In genomic region chr3:116594728-116595602, GRCm38 (mm10) we compare ENCODE assay signal across 8 mouse cellular contexts. TPM values are rescaled to one million over a fixed set of nuclear protein-coding genes. Genes with fewer than 3 reads are reported as not detected.
DNase-seq lines count a peak whose midpoint lies in the region; ATAC-seq and TF ChIP-seq lines count a peak whose summit lies in the region.

Sass6 (plus strand) TSS chr3:116594982.

- peak within 1 kb of the TSS; percentile 90 for H3K27ac ChIP-seq in gastrocnemius, adult 2 months
- H3K27ac ChIP-seq in hindbrain, postnatal 0 days, result peak within 1 kb of the TSS; percentile 89
- H3K27ac ChIP-seq in left cerebral cortex, adult 2 months, result peak within 1 kb of the TSS; percentile 87

- no peaks in the 10 kb centered on the region for H3K9me3 ChIP-seq in hindbrain, postnatal 0 days (ENCODE audit: low read length)

- ATAC-seq in common myeloid progenitor, adult 5-6 weeks (replicated peaks; ENCODE audit: low read depth, poor library complexity, severe bottlenecking), result peak; percentile 93
- peak; percentile 98 for ATAC-seq in hindbrain, postnatal 0 days
- peak; percentile 94 for ATAC-seq in megakaryocyte, adult 5-6 weeks (ENCODE audit: poor library complexity, severe bottlenecking)

- no peaks in the 10 kb centered on the region for H3K4me1 ChIP-seq in hindbrain, postnatal 0 days (ENCODE audit: insufficient read depth, low read length)

- TF ChIP-seq CTCF in gastrocnemius, adult 2 months (IDR thresholded peaks at IDR 0.05), result no peak
- no peak for TF ChIP-seq CTCF in hindbrain, postnatal 0 days (IDR thresholded peaks at IDR 0.05; ENCODE audit: low read depth)
- TF ChIP-seq CTCF in left cerebral cortex, adult 2 months (IDR thresholded peaks at IDR 0.05), result no peak

- peak within 1 kb of the TSS; percentile 76 for H3K4me3 ChIP-seq in gastrocnemius, adult 2 months
- peak within 1 kb of the TSS; percentile 94 for H3K4me3 ChIP-seq in hindbrain, postnatal 0 days (ENCODE audit: low read length)
- peak within 1 kb of the TSS; percentile 93 for H3K4me3 ChIP-seq in left cerebral cortex, adult 2 months

- H3K9ac ChIP-seq in hindbrain, postnatal 0 days (replicated peaks; ENCODE audit: low read length), result peak within 1 kb of the TSS; percentile 66

- peak; percentile 98 for DNase-seq in ZHBTc4 (ENCODE audit: low read depth, low spot score)
- DNase-seq in gastrocnemius, adult 2 months, result peak; percentile 99
- peak; percentile 99 for DNase-seq in hindbrain, postnatal 0 days (ENCODE audit: low spot score)
- DNase-seq in left cerebral cortex, adult 2 months (ENCODE audit: extremely low spot score in 1 of 2, low spot score in 2 of 2), result peak; percentile 98 to 99
- peak; percentile 99 to 100 for DNase-seq in right cerebral cortex, adult 2 months (ENCODE audit: low spot score in 2 of 2)
- DNase-seq in urinary bladder, postnatal 14 days (ENCODE audit: low spot score), result peak; percentile 100

- H3K36me3 ChIP-seq in hindbrain, postnatal 0 days (ENCODE audit: insufficient read depth, low read length), result peaks cover 13% of the 10 kb centered on the region; the same call in 1 of the 2 replicates

- intact Hi-C loops in gastrocnemius, adult 2 months (cut with DNase I), result loop anchor here (5.0 to 10.0 kb wide), 4 partner anchors 83 to 240 kb away; partner anchors contain the start of genes Cdc14a and Dbt
- intact Hi-C loops in left cerebral cortex, adult 2 months (cut with DNase I), result loop anchor here (1.0 to 5.0 kb wide), 4 partner anchors 67 to 154 kb away; partner anchors contain the start of genes Mfsd14a, Rtca and Slc35a3

- WGBS in hindbrain, postnatal 0 days, result under 1% methylated on average over 65 of the region's 65 CpGs

- H3K27me3 ChIP-seq in hindbrain, postnatal 0 days (ENCODE audit: insufficient read depth, low read length), result no peaks in the 10 kb centered on the region

- H3K4me2 ChIP-seq in hindbrain, postnatal 0 days (ENCODE audit: low read depth, low read length), result peak within 1 kb of the TSS; percentile 81

RNA-seq across cellular contexts. Expression of gene Sass6, which starts in this region (rescaled TPM):
- 49.8 and 57.5 TPM in 2 replicates for total RNA-seq in common myeloid progenitor, adult 5-6 weeks (2017)
- 1 to 10 TPM; 1.8 to 3.5 TPM for total RNA-seq in gastrocnemius, adult 2 months (2021)
- 7.0 and 7.7 TPM in 2 replicates for total RNA-seq in hindbrain, postnatal 0 days (2014; rRNA removed)
- polyA plus RNA-seq in hindbrain, postnatal 0 days (2015; fragmentation: Nextera tagmentation; extraction: Ambion mirVana), result 9.6 and 10.0 TPM in 2 replicates
- total RNA-seq in left cerebral cortex, adult 2 months (2021), result 1 to 10 TPM; 5.9 to 8.1 TPM
- 33.6 and 36.1 TPM in 2 replicates for total RNA-seq in megakaryocyte, adult 5-6 weeks (2015)
- 44.9 and 46.2 TPM in 2 replicates for total RNA-seq in megakaryocyte, adult 5-6 weeks (2017)

Comparison
In these comparisons a context has a peak if more than half of its experiments do, and no peak if none do; other contexts are left out.
1. Peak in every context shown above with its lines: DNase-seq, ATAC-seq, H3K4me3 ChIP-seq and H3K27ac ChIP-seq.